Mouse (Mus musculus) lung, embryonic 16.5 days (tissue): ENCODE results near the gene Rxylt1. TPM values are rescaled to one million over a fixed set of nuclear protein-coding genes. Genes with fewer than 3 reads are reported as not detected.
A peak's percentile ranks its signal among the peaks of the same experiment; 100 is the strongest.

Source experiments
- ATAC-seq: fragments of 200-750 bp; cut with Nextera tagmentation; 2 replicates; pipeline ENCODE4 v1.8.0; 2017; ENCODE audit warnings: low read depth, mild to moderate bottlenecking, moderate library complexity
- H3K27ac ChIP-seq: fragments of 300-500 bp; sonication (generic); 2 replicates; pipeline ENCODE4 v1.5.1; 2014; ENCODE audit warnings: mild to moderate bottlenecking, control low read depth, low read length
- H3K27me3 ChIP-seq: fragments of 300-500 bp; sonication (generic); 2 replicates; pipeline ENCODE4 v1.6.1; 2014; ENCODE audit warnings: low read depth, low read length, mixed read lengths; ENCODE audit not compliant: control insufficient read depth, insufficient read depth
- H3K36me3 ChIP-seq: fragments of 300-500 bp; sonication (generic); 2 replicates; pipeline ENCODE4 v1.6.1; 2014; ENCODE audit warnings: low read length; ENCODE audit not compliant: control insufficient read depth, insufficient read depth
- H3K4me1 ChIP-seq: fragments of 300-500 bp; sonication (generic); replicated peaks from 2 replicates; pipeline ENCODE4 v1.6.1; 2014; ENCODE audit warnings: low read length, mixed read lengths; ENCODE audit not compliant: control insufficient read depth, insufficient read depth
- H3K4me2 ChIP-seq: fragments of 300-500 bp; sonication (generic); 2 replicates; pipeline ENCODE4 v1.6.1; 2014; ENCODE audit warnings: low read depth, low read length, control low read depth
- H3K4me3 ChIP-seq: fragments of 300-500 bp; sonication (generic); 2 replicates; pipeline ENCODE4 v1.5.1; 2014; ENCODE audit warnings: mild to moderate bottlenecking, low read length, control low read depth
- H3K9ac ChIP-seq: fragments of 300-500 bp; sonication (generic); 2 replicates; pipeline ENCODE4 v1.6.1; 2014; ENCODE audit warnings: low read length, control low read depth
- H3K9me3 ChIP-seq: fragments of 300-500 bp; sonication (generic); 2 replicates; pipeline ENCODE4 v1.6.1; 2016; ENCODE audit warnings: low read length; ENCODE audit not compliant: control insufficient read depth
- whole genome bisulfite sequencing: fragments of 180-500 bp; shearing (Covaris S2); extraction: QIAGEN DNeasy Blood & Tissue Kit; methylation state at CpG from one replicate; pipeline ENCODE4 v1.1.7; 2014; 5-methylcytosine and 5-hydroxymethylcytosine counted together
- polyA plus RNA-seq: library from polyadenylated mRNA; unstranded; fragments of >200 nt; fragmentation: Nextera tagmentation; extraction: Ambion mirVana; gene quantifications from 2 replicates; pipeline ENCODE4 v1.2.1, GENCODE M21; 2015

Rxylt1 gene
- polyA plus RNA-seq, 1 experiment from 2014 or later = 42.2 TPM

GRCm38 (mm10) chr10:122046904-122047726, 50.1 kb downstream of the Rxylt1 start, which contains the start of gene Srgap1:
Srgap1 (minus strand) TSS chr10:122047315.
- Histone ChIP-seq H3K9me3 (no peaks in the 10 kb centered on the region), H3K4me1 (peaks cover 4% of the 10 kb centered on the region; the same call in 1 of the 2 replicates), H3K4me3 (peak within 1 kb of the TSS; percentile 78), H3K36me3 (no peaks in the 10 kb centered on the region), H3K9ac (peak within 1 kb of the TSS; percentile 83), H3K4me2 (peak within 1 kb of the TSS; percentile 79), H3K27ac (peak within 1 kb of the TSS; percentile 81), H3K27me3 (no peaks in the 10 kb centered on the region)
- under 1% methylated on average over 43 of the region's 79 CpGs for WGBS
- ATAC-seq = peak; percentile 90

DNA sequence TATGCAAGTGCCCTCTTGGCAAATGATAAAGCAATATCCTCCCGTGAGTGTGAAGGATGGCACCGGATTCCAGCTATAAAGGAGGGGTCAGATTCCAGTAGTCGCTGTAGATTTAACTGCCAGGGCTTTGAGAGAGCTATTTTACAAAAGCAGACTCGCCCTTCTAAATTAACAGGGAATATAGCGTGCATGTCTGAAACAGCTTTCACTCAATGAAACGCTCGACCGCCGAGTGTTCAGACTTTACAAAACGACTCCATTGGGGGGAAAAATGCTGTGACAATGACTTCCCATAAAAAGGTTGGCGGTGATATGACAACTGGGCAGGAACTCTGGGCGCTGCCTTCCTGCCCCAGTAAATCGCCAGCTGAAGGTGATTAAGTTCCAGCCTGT, 50.7 kb downstream of the Rxylt1 start:
- H3K36me3 ChIP-seq = no peaks in the 10 kb centered on the region
- under 1% methylated on average over 13 of the region's 13 CpGs for WGBS
- H3K4me2 ChIP-seq = peak overlapping the region; percentile 79
- peak overlapping the region; percentile 83 for H3K9ac ChIP-seq
- H3K9me3 ChIP-seq = no peaks in the 10 kb centered on the region
- H3K4me3 ChIP-seq = peak overlapping the region; percentile 78
- no peak for ATAC-seq
- H3K4me1 ChIP-seq = peaks cover 4% of the 10 kb centered on the region; the same call in 1 of the 2 replicates
- no peaks in the 10 kb centered on the region for H3K27me3 ChIP-seq
- peak overlapping the region; percentile 81 for H3K27ac ChIP-seq

DNA sequence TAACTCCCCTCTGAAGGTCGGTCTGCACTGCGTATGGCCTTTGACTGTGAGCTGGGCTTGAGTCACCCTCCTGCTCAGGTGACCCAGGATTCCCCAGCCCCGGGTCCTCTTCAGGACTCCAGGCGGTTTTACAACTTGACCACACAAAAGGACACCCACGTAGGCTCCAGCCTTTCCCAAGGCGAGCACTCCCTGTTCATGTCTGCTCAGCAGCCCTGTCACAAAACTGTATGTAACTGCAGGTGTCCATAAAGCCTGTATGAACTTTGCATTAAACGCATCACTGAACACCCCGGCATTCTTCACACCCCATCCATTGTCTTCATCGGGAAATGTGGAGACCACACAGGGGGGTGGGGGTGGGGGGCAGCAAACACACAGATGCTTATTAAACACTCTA, 51.2 kb downstream of the Rxylt1 start:
- no peaks in the 10 kb centered on the region for H3K27me3 ChIP-seq
- 13% methylated on average over 9 of the region's 9 CpGs for WGBS
- H3K36me3 ChIP-seq = no peaks in the 10 kb centered on the region
- peak overlapping the region; percentile 78 for H3K4me3 ChIP-seq
- no peaks in the 10 kb centered on the region for H3K9me3 ChIP-seq
- peak overlapping the region; percentile 79 for H3K4me2 ChIP-seq
- peak overlapping the region; percentile 83 for H3K9ac ChIP-seq
- peaks cover 4% of the 10 kb centered on the region; the same call in 1 of the 2 replicates for H3K4me1 ChIP-seq
- H3K27ac ChIP-seq = no peak overlapping the region
- ATAC-seq = no peak

DNA sequence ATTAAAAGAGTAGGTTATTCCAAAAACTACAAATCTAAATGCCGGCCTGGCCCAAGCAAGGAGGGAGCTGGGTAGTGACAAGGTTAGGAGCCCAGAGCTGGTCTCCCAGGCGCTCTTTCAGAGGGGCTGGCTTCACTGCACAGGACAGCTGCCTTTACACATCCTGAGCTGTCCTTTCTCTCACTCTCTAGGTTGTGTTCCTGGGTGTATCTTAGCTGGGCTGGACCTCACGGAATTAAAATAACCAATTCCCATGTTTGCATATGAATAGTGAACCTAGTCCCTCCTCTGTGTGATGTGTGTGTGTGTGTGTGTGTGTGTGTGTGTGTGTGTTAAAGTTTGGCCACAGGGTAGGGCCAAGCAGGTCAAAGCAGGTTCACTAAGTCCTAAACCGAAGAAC, 52.2 kb downstream of the Rxylt1 start:
- H3K4me2 ChIP-seq = no peak overlapping the region
- no peak overlapping the region for H3K4me3 ChIP-seq
- ATAC-seq = no peak

DNA sequence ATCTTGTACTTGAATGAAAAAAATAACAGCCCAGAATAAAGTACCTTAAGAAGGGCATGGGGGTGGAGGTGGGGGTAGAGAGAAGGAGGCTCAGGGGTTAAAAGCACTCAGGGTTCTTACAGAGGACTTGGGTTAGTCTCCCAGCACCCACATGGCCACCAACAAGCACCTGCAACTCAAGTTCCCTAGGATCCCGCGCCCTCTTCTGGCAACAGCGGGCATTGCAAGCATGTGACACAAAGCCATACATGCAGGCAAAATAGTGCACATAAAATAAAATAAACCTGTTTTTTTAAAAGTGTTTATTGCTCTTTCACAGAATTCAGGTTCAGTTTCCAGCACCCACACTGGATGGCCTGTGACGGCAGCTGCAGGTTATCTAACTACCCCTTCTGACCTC, 56.8 kb downstream of the Rxylt1 start:
- no peak for ATAC-seq
- peaks cover 4% of the 10 kb centered on the region for H3K36me3 ChIP-seq
- H3K4me1 ChIP-seq = no peaks in the 10 kb centered on the region
- no peak overlapping the region for H3K4me3 ChIP-seq
- 0 out of 2 replicates have a peak, but pooled peaks cover 2% of the 10 kb centered on the region for H3K9me3 ChIP-seq
- H3K27ac ChIP-seq = no peak overlapping the region
- H3K27me3 ChIP-seq = no peaks in the 10 kb centered on the region
- no peak overlapping the region for H3K9ac ChIP-seq
- H3K4me2 ChIP-seq = no peak overlapping the region
- 34% methylated on average over 4 of the region's 4 CpGs for WGBS

More for the DNA sequence above, 52.2 kb downstream of the Rxylt1 start:
- H3K4me1 ChIP-seq = peaks cover 4% of the 10 kb centered on the region; the same call in 1 of the 2 replicates
- no peak overlapping the region for H3K27ac ChIP-seq
- H3K27me3 ChIP-seq = no peaks in the 10 kb centered on the region
- 0 out of 2 replicates have a peak, but pooled peaks cover 2% of the 10 kb centered on the region for H3K9me3 ChIP-seq
- H3K36me3 ChIP-seq = no peaks in the 10 kb centered on the region
- 85% methylated on average over 4 of the region's 4 CpGs for WGBS
- no peak overlapping the region for H3K9ac ChIP-seq

- H3K4me3 ChIP-seq = no peak overlapping the region
- no peak overlapping the region for H3K27ac ChIP-seq
- peaks cover 4% of the 10 kb centered on the region for H3K36me3 ChIP-seq
- peaks cover 1% of the 10 kb centered on the region for H3K4me1 ChIP-seq
- ATAC-seq = no peak
- no peak overlapping the region for H3K4me2 ChIP-seq
- no peaks in the 10 kb centered on the region for H3K27me3 ChIP-seq
- H3K9ac ChIP-seq = no peak overlapping the region
- 0 out of 2 replicates have a peak, but pooled peaks cover 2% of the 10 kb centered on the region for H3K9me3 ChIP-seq
- 88% methylated on average over 4 of the region's 4 CpGs for WGBS
Measured at GRCm38 (mm10) chr10:122039566-122039965, 57.6 kb downstream of the Rxylt1 start.

GRCm38 (mm10) chr10:122038554-122038953, 58.6 kb downstream of the Rxylt1 start:
- Histone ChIP-seq H3K36me3 (peaks cover 4% of the 10 kb centered on the region), H3K27ac (no peak overlapping the region), H3K4me1 (peaks cover 10% of the 10 kb centered on the region), H3K4me2 (no peak overlapping the region), H3K9me3 (0 out of 2 replicates have a peak, but pooled peaks cover 2% of the 10 kb centered on the region), H3K27me3 (no peaks in the 10 kb centered on the region), H3K4me3 (no peak overlapping the region), H3K9ac (no peak overlapping the region)
- peak; percentile 58; the same call in 1 of the 2 replicates for ATAC-seq
- WGBS = 50% methylated on average over 3 of the region's 3 CpGs

GRCm38 (mm10) chr10:122033271-122033670, 63.9 kb downstream of the Rxylt1 start:
- WGBS = 57% methylated on average over 5 of the region's 5 CpGs
- Histone ChIP-seq H3K27ac (no peak overlapping the region), H3K9me3 (no peaks in the 10 kb centered on the region), H3K36me3 (peaks cover 4% of the 10 kb centered on the region), H3K9ac (no peak overlapping the region), H3K4me3 (no peak overlapping the region), H3K27me3 (no peaks in the 10 kb centered on the region), H3K4me2 (no peak overlapping the region), H3K4me1 (peaks cover 34% of the 10 kb centered on the region)
- ATAC-seq = peak; percentile 29; the same call in 1 of the 2 replicates

DNA sequence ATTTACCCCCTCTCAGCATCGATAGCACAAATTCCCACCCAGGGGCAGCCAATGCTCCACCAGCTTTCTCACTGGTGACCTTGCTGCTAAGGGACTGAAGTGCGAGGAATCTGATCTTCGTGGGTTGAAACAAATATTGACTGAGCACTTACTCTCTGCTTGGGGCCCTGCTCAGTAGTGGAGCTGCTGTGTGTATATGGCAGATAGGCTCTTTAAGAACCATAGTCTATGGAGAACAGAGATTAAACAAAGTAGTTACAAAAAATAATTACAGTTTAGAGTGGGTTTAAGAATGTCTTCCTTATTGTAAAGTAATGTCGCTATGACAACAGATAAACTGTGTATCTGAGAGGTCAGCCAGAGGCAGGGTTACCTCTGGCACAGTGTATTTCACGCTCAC, 66.8 kb downstream of the Rxylt1 start:
- Histone ChIP-seq H3K4me3 (no peak overlapping the region), H3K36me3 (no peaks in the 10 kb centered on the region), H3K9ac (no peak overlapping the region), H3K9me3 (no peaks in the 10 kb centered on the region), H3K4me1 (peaks cover 34% of the 10 kb centered on the region), H3K4me2 (no peak overlapping the region), H3K27ac (0 out of 2 replicates have a peak overlapping the region, but pooled peaks have one; percentile 26), H3K27me3 (no peaks in the 10 kb centered on the region)
- 32% methylated on average over 5 of the region's 5 CpGs for WGBS
- peak; percentile 75 for ATAC-seq
